Comparison of ENCODE assay signal across 9 mouse cellular contexts in genomic region chr8:126832163-126832978, GRCm38 (mm10).
A peak's percentile ranks its signal among the peaks of the same experiment; 100 is the strongest.
DNase-seq lines count a peak whose midpoint lies in the region; ATAC-seq and TF ChIP-seq lines count a peak whose summit lies in the region.
"Had no signal": no experiment of that assay in that cellular context is flagged by ENCODE, and none has a peak within 500 bp of the region (broad histone marks: within the 10 kb centered on the region; RNA-seq: fewer than 3 reads in every experiment).

No protein-coding gene starts in this region.

- TF ChIP-seq POLR2A in liver, adult 2 months (IDR thresholded peaks at IDR 0.05; ENCODE audit: extremely low read depth, insufficient read depth, low read length), result no peak

- H3K4me3 ChIP-seq in forebrain, postnatal 0 days (ENCODE audit: low read depth, low read length), result no peak overlapping the region
- no peak overlapping the region for H3K4me3 ChIP-seq in forebrain, embryonic 11.5 days (ENCODE audit: low read depth, low read length)
- H3K4me3 ChIP-seq in brown adipose tissue, adult 24 weeks (ENCODE audit: insufficient read depth, low read depth, low read length), result no peak overlapping the region
- no peak overlapping the region for H3K4me3 ChIP-seq in hindbrain, embryonic 11.5 days (ENCODE audit: low read depth, low read length)
- H3K4me3 ChIP-seq in liver, adult 2 months (ENCODE audit: insufficient read depth, low read depth, low read length), result no peak overlapping the region
- H3K4me3 ChIP-seq: neural tube, embryonic 12.5 days had no signal

- H3K4me1 ChIP-seq in forebrain, postnatal 0 days (ENCODE audit: insufficient read depth), result peaks cover 9% of the 10 kb centered on the region; the same call in 1 of the 2 replicates
- H3K4me1 ChIP-seq in forebrain, embryonic 11.5 days (replicated peaks; ENCODE audit: control insufficient read depth, insufficient read depth, low read length), result no peaks in the 10 kb centered on the region; the same call in 1 of the 2 replicates
- peaks cover 49% of the 10 kb centered on the region for H3K4me1 ChIP-seq in brown adipose tissue, adult 24 weeks (ENCODE audit: control insufficient read depth, insufficient read depth, insufficient read length, low read length)
- H3K4me1 ChIP-seq in hindbrain, embryonic 11.5 days (replicated peaks; ENCODE audit: control insufficient read depth, insufficient read depth, low read length), result peaks cover 9% of the 10 kb centered on the region
- H3K4me1 ChIP-seq in liver, adult 2 months (ENCODE audit: control insufficient read depth, insufficient read depth, low read length), result peaks cover 46% of the 10 kb centered on the region

- DNase-seq in forebrain, postnatal 0 days, result no peak
- DNase-seq in forebrain, embryonic 11.5 days (ENCODE audit: low spot score), result no peak
- DNase-seq in hindbrain, embryonic 11.5 days (ENCODE audit: low spot score), result no peak
- DNase-seq in liver, adult 2 months (ENCODE audit: extremely low read depth, low read depth, low spot score), result peak; percentile 54
- no peak for DNase-seq in layer of hippocampus, adult 9-10 months (ENCODE audit: low spot score)
- no peak for DNase-seq in frontal cortex, postnatal 10 days (ENCODE audit: low spot score in 2 of 2)

- H3K27me3 ChIP-seq in forebrain, postnatal 0 days (ENCODE audit: insufficient read depth, low read length), result no peaks in the 10 kb centered on the region
- no peaks in the 10 kb centered on the region for H3K27me3 ChIP-seq in forebrain, embryonic 11.5 days (ENCODE audit: control insufficient read depth, insufficient read depth, low read length)
- no peaks in the 10 kb centered on the region for H3K27me3 ChIP-seq in hindbrain, embryonic 11.5 days (ENCODE audit: control insufficient read depth, insufficient read depth, low read length)
- no peaks in the 10 kb centered on the region for H3K27me3 ChIP-seq in liver, adult 2 months (ENCODE audit: control insufficient read depth, insufficient read depth, low read length)
- H3K27me3 ChIP-seq: neural tube, embryonic 12.5 days had no signal

- no peak overlapping the region for H3K9ac ChIP-seq in forebrain, postnatal 0 days
- no peak overlapping the region for H3K9ac ChIP-seq in forebrain, embryonic 11.5 days (ENCODE audit: low read length)
- H3K9ac ChIP-seq in hindbrain, embryonic 11.5 days (ENCODE audit: low read depth, low read length), result no peak overlapping the region
- no peak overlapping the region; the same call in 1 of the 2 replicates for H3K9ac ChIP-seq in liver, adult 2 months (ENCODE audit: low read depth, low read length)
- H3K9ac ChIP-seq: neural tube, embryonic 12.5 days had no signal

- ATAC-seq in forebrain, postnatal 0 days, result no peak
- no peak for ATAC-seq in forebrain, embryonic 11.5 days (replicated peaks; ENCODE audit: low FRiP score)
- ATAC-seq in hindbrain, embryonic 11.5 days (ENCODE audit: low FRiP score), result no peak
- ATAC-seq in neutrophil, adult 5-6 weeks (ENCODE audit: extremely low read depth, insufficient number of reproducible peaks, low FRiP score, poor library complexity, severe bottlenecking), result peak; percentile 81

- H3K4me2 ChIP-seq in forebrain, postnatal 0 days (ENCODE audit: low read depth), result no peak overlapping the region
- no peak overlapping the region for H3K4me2 ChIP-seq in forebrain, embryonic 11.5 days (ENCODE audit: low read depth, low read length, severe bottlenecking)
- no peak overlapping the region for H3K4me2 ChIP-seq in hindbrain, embryonic 11.5 days (replicated peaks; ENCODE audit: low read depth, low read length)
- H3K4me2 ChIP-seq: neural tube, embryonic 12.5 days had no signal

- 84% methylated on average over 12 of the region's 12 CpGs for WGBS in forebrain, postnatal 0 days
- WGBS in forebrain, embryonic 11.5 days, result 83% methylated on average over 12 of the region's 12 CpGs
- WGBS in hindbrain, embryonic 11.5 days, result 74% methylated on average over 12 of the region's 12 CpGs
- WGBS in liver, adult 2 months, result 59% methylated on average over 12 of the region's 12 CpGs

- H3K27ac ChIP-seq in forebrain, postnatal 0 days (ENCODE audit: low read depth, low read length), result 0 out of 2 replicates have a peak overlapping the region, but pooled peaks have one; percentile 15
- H3K27ac ChIP-seq in forebrain, embryonic 11.5 days (ENCODE audit: low read depth, low read length), result no peak overlapping the region
- H3K27ac ChIP-seq in brown adipose tissue, adult 24 weeks (replicated peaks; ENCODE audit: low read depth, low read length), result peak overlapping the region; percentile 83
- H3K27ac ChIP-seq in hindbrain, embryonic 11.5 days (ENCODE audit: low read depth, low read length), result 0 out of 2 replicates have a peak overlapping the region, but pooled peaks have one; percentile 53
- peak overlapping the region; percentile 68 for H3K27ac ChIP-seq in liver, adult 2 months (replicated peaks; ENCODE audit: insufficient read depth, low read depth, low read length)
- H3K27ac ChIP-seq: neural tube, embryonic 12.5 days had no signal

- H3K36me3 ChIP-seq in forebrain, postnatal 0 days (ENCODE audit: insufficient read depth), result no peaks in the 10 kb centered on the region
- no peaks in the 10 kb centered on the region for H3K36me3 ChIP-seq in forebrain, embryonic 11.5 days (ENCODE audit: control insufficient read depth, insufficient read depth, low read length)
- H3K36me3 ChIP-seq in hindbrain, embryonic 11.5 days (ENCODE audit: control insufficient read depth, insufficient read depth, low read length), result no peaks in the 10 kb centered on the region
- no peaks in the 10 kb centered on the region for H3K36me3 ChIP-seq in liver, adult 2 months (ENCODE audit: control insufficient read depth, insufficient read depth, low read length)
- H3K36me3 ChIP-seq: neural tube, embryonic 12.5 days had no signal

- H3K9me3 ChIP-seq in forebrain, postnatal 0 days (ENCODE audit: low read length), result no peaks in the 10 kb centered on the region
- no peaks in the 10 kb centered on the region for H3K9me3 ChIP-seq in forebrain, embryonic 11.5 days (ENCODE audit: control insufficient read depth, low read length)
- no peaks in the 10 kb centered on the region for H3K9me3 ChIP-seq in hindbrain, embryonic 11.5 days (ENCODE audit: control insufficient read depth, low read length)
- H3K9me3 ChIP-seq: neural tube, embryonic 12.5 days had no signal

- TF ChIP-seq CTCF in forebrain, postnatal 0 days (IDR thresholded peaks at IDR 0.05; ENCODE audit: low read depth), result no peak
- TF ChIP-seq CTCF in liver, adult 2 months (IDR thresholded peaks at IDR 0.05; ENCODE audit: low read depth, low read length), result no peak

- H3K79me2 ChIP-seq in liver, adult 2 months (ENCODE audit: control insufficient read depth, insufficient read depth, low read length), result no peaks in the 10 kb centered on the region
